Mouse (Mus musculus): Measurements from ENCODE around the gene Atp2a3.

- TF ChIP-seq CTCF (IDR thresholded peaks at IDR 0.05) = no peak
- no peak for TF ChIP-seq EP300 (IDR thresholded peaks at IDR 0.05)
Observed at GRCm38 (mm10) chr11:73007113-73007512, 46.1 kb downstream of the Atp2a3 start.
